Mouse (Mus musculus) hindbrain, embryonic 11.5 days (tissue): ENCODE measurements around the gene Sema4d. TPM values are rescaled to one million over a fixed set of nuclear protein-coding genes. Genes with fewer than 3 reads are reported as not detected.

Experiments
- ATAC-seq: fragments of 200-750 bp; cut with Nextera tagmentation; 2 replicates; pipeline ENCODE4 v1.8.0; 2017; ENCODE audit warnings: mild to moderate bottlenecking, moderate TSS enrichment, moderate library complexity; ENCODE audit not compliant: low FRiP score
- DNase-seq: peaks from one replicate; pipeline ENCODE4 v3.0.0-alpha.2; 2015; ENCODE audit warnings: low spot score
- H3K27ac ChIP-seq: fragments of 300-500 bp; sonication (generic); 2 replicates; pipeline ENCODE4 v1.5.1; 2014; ENCODE audit warnings: mild to moderate bottlenecking, low read depth, low read length
- H3K27me3 ChIP-seq: fragments of 300-500 bp; sonication (generic); 2 replicates; pipeline ENCODE4 v1.6.1; 2014; ENCODE audit warnings: mild to moderate bottlenecking, low read length, moderate library complexity, mixed read lengths; ENCODE audit not compliant: control insufficient read depth, insufficient read depth
- H3K36me3 ChIP-seq: fragments of 300-500 bp; sonication (generic); 2 replicates; pipeline ENCODE4 v1.6.1; 2014; ENCODE audit warnings: mild to moderate bottlenecking, low read length, moderate library complexity, mixed read lengths; ENCODE audit not compliant: control insufficient read depth, insufficient read depth
- H3K4me1 ChIP-seq: fragments of 300-500 bp; sonication (generic); replicated peaks from 2 replicates; pipeline ENCODE4 v1.6.1; 2014; ENCODE audit warnings: low read length, mixed read lengths; ENCODE audit not compliant: control insufficient read depth, insufficient read depth
- H3K4me2 ChIP-seq: fragments of 300-500 bp; sonication (generic); replicated peaks from 2 replicates; pipeline ENCODE4 v1.6.1; 2014; ENCODE audit warnings: mild to moderate bottlenecking, low read depth, low read length
- H3K4me3 ChIP-seq: fragments of 300-500 bp; sonication (generic); 2 replicates; pipeline ENCODE4 v1.5.1; 2014; ENCODE audit warnings: low read depth, low read length
- H3K9ac ChIP-seq: fragments of 300-500 bp; sonication (generic); 2 replicates; pipeline ENCODE4 v1.6.1; 2014; ENCODE audit warnings: low read depth, low read length
- H3K9me3 ChIP-seq: fragments of 300-500 bp; sonication (generic); 2 replicates; pipeline ENCODE4 v1.6.1; 2016; ENCODE audit warnings: low read length; ENCODE audit not compliant: control insufficient read depth
- WGBS: fragments of 180-500 bp; shearing (Covaris S2); extraction: QIAGEN DNeasy Blood & Tissue Kit; methylation state at CpG from one replicate; pipeline ENCODE4 v1.1.7; 2014; 5-methylcytosine and 5-hydroxymethylcytosine counted together
- polyA plus RNA-seq: library from polyadenylated mRNA; unstranded; fragments of >200 nt; fragmentation: Nextera tagmentation; extraction: Ambion mirVana; gene quantifications from 2 replicates; pipeline ENCODE4 v1.2.1, GENCODE M21; 2014

The Sema4d gene
- polyA plus RNA-seq, 1 experiment from 2014 or later = 3.9 TPM

DNA sequence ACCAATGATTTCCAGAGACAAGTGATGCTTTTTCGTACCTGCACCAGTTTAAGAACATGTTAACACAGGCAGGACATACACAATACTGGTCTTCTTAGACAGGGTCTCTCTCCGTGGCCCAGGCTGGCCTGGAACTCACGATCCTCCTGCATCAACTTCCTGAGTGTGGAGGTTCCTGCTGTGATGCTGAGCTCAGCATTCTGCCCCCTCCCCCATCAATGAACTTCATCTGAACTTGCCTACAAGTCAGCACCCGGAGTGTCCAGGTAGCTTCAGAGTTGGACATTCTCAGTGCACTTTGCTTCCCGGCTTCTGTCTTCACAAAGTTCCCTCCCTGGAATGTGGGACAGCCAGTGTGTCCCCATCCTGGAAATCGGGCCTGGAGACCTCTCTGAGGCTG is 69.0 kb downstream of the Sema4d start:
- no peak for DNase-seq
- 76% methylated on average over 6 of the region's 6 CpGs for WGBS
- Histone ChIP-seq H3K4me3 (no peak overlapping the region), H3K9ac (no peak overlapping the region), H3K27me3 (no peaks in the 10 kb centered on the region), H3K4me1 (peaks cover 3% of the 10 kb centered on the region; the same call in 1 of the 2 replicates), H3K4me2 (no peak overlapping the region), H3K27ac (no peak overlapping the region), H3K36me3 (no peaks in the 10 kb centered on the region), H3K9me3 (no peaks in the 10 kb centered on the region)
- no peak for ATAC-seq

DNA sequence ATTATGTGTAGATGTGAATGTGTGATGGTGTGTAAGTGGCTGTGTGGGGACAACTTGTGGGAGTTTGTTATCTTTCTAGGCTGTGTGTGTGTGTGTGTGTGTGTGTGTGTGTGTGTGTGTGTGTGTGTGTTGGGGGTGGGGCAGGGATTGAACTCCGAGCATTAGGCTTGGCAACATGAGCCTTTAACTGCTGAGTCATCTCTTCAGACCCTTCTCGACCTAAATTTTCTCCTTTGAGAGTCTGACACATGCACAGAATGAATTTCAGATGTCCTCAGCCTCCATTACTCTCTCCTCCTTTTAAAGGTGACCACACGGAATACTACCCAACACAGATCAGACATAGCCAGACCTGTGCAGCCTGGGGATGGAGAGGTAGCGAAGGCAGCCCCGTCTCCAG is 70.4 kb downstream of the Sema4d start:
- H3K9me3 ChIP-seq = no peaks in the 10 kb centered on the region
- DNase-seq (no peak), ATAC-seq (no peak)
- 79% methylated on average over 5 of the region's 5 CpGs for WGBS
- no peaks in the 10 kb centered on the region for H3K4me1 ChIP-seq
- no peaks in the 10 kb centered on the region for H3K27me3 ChIP-seq
- no peak overlapping the region for H3K9ac ChIP-seq
- no peaks in the 10 kb centered on the region for H3K36me3 ChIP-seq
- no peak overlapping the region for H3K27ac ChIP-seq
- no peak overlapping the region for H3K4me2 ChIP-seq
- no peak overlapping the region for H3K4me3 ChIP-seq

DNA sequence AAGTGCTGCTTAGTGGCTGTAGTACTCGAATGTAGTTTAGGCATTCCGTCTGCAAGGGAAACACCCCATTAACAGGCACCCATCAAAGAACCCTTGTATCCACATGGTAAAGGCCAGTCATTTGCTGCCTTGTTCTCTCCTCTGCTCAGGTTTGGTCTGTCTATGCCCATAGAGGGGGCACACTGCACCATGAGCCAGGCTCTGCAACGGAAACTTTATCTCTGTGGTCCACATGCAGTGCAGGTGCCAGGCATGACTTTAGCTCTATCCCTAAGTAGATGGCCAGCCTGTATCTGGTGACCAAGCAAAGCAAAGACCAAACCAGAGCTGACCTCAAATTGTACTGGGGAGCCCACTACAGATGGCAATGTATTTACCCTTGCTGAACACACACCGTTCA is 73.0 kb downstream of the Sema4d start:
- whole genome bisulfite sequencing = 92% methylated on average over 4 of the region's 4 CpGs
- Histone ChIP-seq H3K36me3 (no peaks in the 10 kb centered on the region), H3K4me3 (no peak overlapping the region), H3K4me1 (no peaks in the 10 kb centered on the region), H3K27ac (no peak overlapping the region), H3K27me3 (no peaks in the 10 kb centered on the region), H3K4me2 (no peak overlapping the region), H3K9me3 (no peaks in the 10 kb centered on the region), H3K9ac (no peak overlapping the region)
- no peak for DNase-seq
- no peak for ATAC-seq

DNA sequence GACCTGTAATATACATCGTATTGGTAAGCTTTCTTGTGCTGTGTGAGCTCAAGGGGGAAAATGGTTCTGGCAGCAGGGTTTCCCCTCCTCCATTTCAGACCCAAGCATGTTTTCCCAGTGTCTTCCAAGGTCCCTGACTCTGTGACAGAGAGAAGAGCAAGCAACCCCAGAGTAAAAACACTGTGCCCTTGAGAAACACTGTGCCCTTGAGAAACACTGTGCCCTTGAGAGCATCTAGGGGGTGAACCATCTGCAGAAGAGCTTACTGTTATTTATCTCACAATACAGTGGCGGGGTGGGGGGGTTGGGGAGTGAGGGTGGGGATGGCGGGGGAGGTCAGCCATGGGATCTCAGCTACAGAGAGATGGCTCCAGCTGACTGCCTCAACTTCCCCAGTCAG is 74.3 kb downstream of the Sema4d start:
- Histone ChIP-seq H3K27me3 (no peaks in the 10 kb centered on the region), H3K27ac (no peak overlapping the region), H3K4me3 (no peak overlapping the region), H3K9me3 (no peaks in the 10 kb centered on the region), H3K4me1 (no peaks in the 10 kb centered on the region), H3K9ac (no peak overlapping the region), H3K4me2 (no peak overlapping the region), H3K36me3 (no peaks in the 10 kb centered on the region)
- WGBS = 86% methylated on average over 3 of the region's 3 CpGs
- ATAC-seq (no peak), DNase-seq (no peak)

DNA sequence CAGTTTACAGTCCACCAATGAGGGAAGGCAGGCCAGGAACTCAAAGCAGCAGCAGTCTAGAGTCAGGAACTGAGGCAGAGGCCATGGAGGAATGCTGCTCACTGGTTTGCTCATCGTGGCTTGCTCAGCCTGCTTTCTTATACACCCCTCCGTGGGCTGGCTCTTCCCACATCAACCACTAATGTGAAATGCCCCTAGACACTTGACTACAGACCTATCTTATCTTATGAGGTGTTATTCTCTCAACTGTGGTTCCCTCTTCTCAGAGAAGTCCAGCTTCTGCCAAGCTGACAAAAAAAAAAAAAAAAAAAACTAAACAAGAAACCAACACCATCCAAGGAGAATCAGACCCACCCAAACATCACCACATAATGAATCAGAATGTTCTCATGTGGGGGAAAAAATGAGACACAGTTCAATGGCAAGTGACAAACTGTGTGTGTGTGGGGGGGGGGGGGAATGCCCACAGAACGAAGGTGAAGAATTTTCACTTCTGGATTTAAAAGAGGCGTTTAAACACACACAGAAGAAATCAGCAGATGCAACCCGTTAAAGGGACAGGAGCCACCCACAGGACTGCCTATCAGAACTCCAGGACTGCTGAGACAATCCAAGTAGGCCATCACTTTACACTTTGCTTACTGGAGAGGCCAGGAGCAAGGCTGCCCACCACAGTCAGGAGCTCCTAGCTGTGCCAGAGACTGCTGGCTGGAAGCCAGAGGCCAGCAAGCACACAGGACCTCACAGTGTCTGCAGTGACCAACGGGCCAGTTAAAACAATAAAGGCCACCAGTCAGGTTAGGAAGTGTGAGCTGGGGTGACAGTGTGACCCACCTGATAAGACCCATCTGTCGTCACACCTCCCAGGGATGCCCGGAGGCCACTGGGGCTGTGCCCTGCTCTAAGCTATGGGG is 76.9 kb downstream of the Sema4d start:
- H3K9me3 ChIP-seq = no peaks in the 10 kb centered on the region
- H3K4me1 ChIP-seq = no peaks in the 10 kb centered on the region
- DNase-seq (no peak), ATAC-seq (no peak)
- H3K27me3 ChIP-seq = no peaks in the 10 kb centered on the region
- H3K36me3 ChIP-seq = no peaks in the 10 kb centered on the region
- no peak overlapping the region for H3K9ac ChIP-seq
- no peak overlapping the region for H3K4me3 ChIP-seq
- no peak overlapping the region for H3K27ac ChIP-seq
- 83% methylated on average over 8 of the region's 8 CpGs for WGBS
- no peak overlapping the region for H3K4me2 ChIP-seq

DNA sequence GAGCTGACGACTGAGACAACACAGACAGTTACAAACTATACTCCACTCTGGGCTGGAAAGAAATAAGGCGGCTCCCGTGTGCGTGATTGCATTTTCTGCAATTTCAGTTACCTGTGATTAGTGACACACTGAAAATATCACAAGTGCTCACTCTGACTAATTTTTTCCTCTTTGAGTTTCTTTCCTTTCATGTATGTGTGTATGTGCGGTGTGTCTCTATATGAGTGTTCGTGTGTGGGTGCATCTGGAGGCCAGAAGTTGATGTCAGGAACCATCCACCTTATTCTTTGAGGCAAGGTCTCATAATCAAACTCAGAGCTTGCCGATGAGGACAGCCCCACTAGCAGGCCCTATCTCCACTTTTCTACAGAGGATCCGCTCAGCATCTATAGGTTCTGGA is 81.5 kb downstream of the Sema4d start:
- H3K27me3 ChIP-seq = no peaks in the 10 kb centered on the region
- H3K36me3 ChIP-seq = no peaks in the 10 kb centered on the region
- no peaks in the 10 kb centered on the region for H3K4me1 ChIP-seq
- no peak overlapping the region for H3K4me2 ChIP-seq
- 93% methylated on average over 8 of the region's 8 CpGs for WGBS
- ATAC-seq (no peak), DNase-seq (no peak)
- no peaks in the 10 kb centered on the region for H3K9me3 ChIP-seq
- H3K4me3 ChIP-seq = no peak overlapping the region
- H3K27ac ChIP-seq = no peak overlapping the region
- H3K9ac ChIP-seq = no peak overlapping the region

DNA sequence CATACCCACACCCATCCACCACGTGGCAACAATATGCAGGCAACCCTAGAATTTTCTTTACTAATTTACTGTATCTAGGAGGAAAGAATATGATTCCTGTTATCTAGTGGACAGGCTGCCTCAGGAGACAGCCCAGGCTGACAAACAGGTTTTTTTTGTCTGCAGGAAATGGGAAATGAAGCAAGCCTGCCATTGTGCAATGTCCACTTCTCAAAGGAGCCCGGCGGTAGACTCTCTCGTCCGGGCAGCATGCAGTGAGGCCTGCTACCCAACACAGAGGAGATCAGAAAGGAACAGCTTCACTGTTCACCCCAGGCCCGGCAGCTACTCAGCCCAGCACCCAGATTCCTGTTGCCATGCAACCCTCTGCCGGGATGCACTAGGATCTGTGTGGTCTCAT is 82.8 kb downstream of the Sema4d start:
- WGBS = 70% methylated on average over 7 of the region's 7 CpGs
- H3K4me3 ChIP-seq = no peak overlapping the region
- H3K9ac ChIP-seq = no peak overlapping the region
- no peaks in the 10 kb centered on the region for H3K9me3 ChIP-seq
- no peaks in the 10 kb centered on the region for H3K27me3 ChIP-seq
- H3K4me1 ChIP-seq = no peaks in the 10 kb centered on the region
- H3K27ac ChIP-seq = no peak overlapping the region
- no peak for ATAC-seq
- no peak for DNase-seq
- no peak overlapping the region for H3K4me2 ChIP-seq
- H3K36me3 ChIP-seq = no peaks in the 10 kb centered on the region

DNA sequence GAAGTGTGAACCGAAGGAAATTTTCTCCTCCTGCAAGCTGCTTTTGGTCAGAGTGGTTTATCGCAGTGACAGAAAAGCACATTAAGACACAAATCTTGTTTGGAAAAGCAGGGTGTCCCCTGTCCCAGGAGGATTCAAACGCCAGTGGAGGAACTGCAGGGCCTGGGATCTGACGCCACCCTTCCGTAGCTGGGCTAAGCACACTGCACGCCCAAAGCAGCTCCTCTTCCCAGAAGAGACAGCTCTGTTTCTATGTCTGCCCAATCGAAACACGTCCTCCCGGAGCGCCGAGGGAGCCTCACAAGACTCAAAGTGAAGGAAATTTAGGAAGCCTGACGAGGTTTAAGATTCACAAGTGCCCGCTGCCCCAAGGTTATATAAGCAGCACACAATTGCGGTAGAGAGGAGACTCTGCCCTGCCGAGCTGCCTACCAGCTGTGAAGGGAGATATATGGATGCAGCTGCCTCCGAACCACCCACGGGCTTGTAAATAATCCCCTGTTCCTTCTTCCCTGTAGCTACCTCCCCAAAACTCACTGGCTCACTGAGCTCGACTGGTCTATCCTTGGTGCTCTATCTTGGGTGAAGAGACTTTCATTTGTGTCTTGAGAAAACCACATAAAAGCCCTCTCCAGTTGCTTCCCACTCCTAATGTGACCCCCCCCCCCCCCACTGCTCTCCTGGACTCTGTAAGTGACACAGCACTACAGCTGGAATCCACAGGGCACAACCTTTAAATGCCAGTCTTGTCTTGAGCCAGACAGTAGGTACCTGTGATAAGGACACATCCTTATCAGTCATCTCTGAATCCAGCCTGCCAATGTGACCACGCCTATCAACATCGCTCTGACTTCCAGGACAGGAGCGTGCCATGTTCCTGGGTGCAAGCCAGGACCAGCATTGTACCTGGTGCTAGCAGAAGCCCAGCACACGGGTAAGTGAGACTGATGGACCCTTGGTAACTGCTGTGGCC is 87.4 kb downstream of the Sema4d start:
- no peaks in the 10 kb centered on the region for H3K36me3 ChIP-seq
- no peak overlapping the region for H3K27ac ChIP-seq
- 79% methylated on average over 22 of the region's 22 CpGs for WGBS
- H3K9ac ChIP-seq = no peak overlapping the region
- ATAC-seq = no peak
- no peak for DNase-seq
- H3K4me3 ChIP-seq = no peak overlapping the region
- H3K9me3 ChIP-seq = no peaks in the 10 kb centered on the region
- H3K4me1 ChIP-seq = no peaks in the 10 kb centered on the region
- no peaks in the 10 kb centered on the region for H3K27me3 ChIP-seq
- no peak overlapping the region for H3K4me2 ChIP-seq
